In genomic region chr5:108131849-108132440, GRCm38 (mm10) we compare ENCODE assay signal across 8 mouse cellular contexts. TPM values are rescaled to one million over a fixed set of nuclear protein-coding genes. Genes with fewer than 3 reads are reported as not detected.
DNase-seq lines count a peak whose midpoint lies in the region; ATAC-seq and TF ChIP-seq lines count a peak whose summit lies in the region.

No protein-coding gene starts in this region.

- no peaks in the 10 kb centered on the region for H3K27me3 ChIP-seq in forebrain, embryonic 15.5 days
- H3K27me3 ChIP-seq in hindbrain, embryonic 16.5 days (replicated peaks; ENCODE audit: control insufficient read depth, insufficient read depth, low read length), result no peaks in the 10 kb centered on the region
- H3K27me3 ChIP-seq in neural tube, embryonic 14.5 days (ENCODE audit: control insufficient read depth, insufficient read depth, low read length), result no peaks in the 10 kb centered on the region

- H3K9ac ChIP-seq in forebrain, embryonic 15.5 days (replicated peaks), result peak overlapping the region; percentile 59
- peak overlapping the region; percentile 74 for H3K9ac ChIP-seq in hindbrain, embryonic 16.5 days (ENCODE audit: low read depth, low read length)
- peak overlapping the region; percentile 70 for H3K9ac ChIP-seq in neural tube, embryonic 14.5 days (replicated peaks; ENCODE audit: low read depth, low read length)

- WGBS in forebrain, embryonic 15.5 days, result under 1% methylated on average over 32 of the region's 32 CpGs
- WGBS in hindbrain, embryonic 16.5 days, result under 1% methylated on average over 32 of the region's 32 CpGs
- WGBS in lung, adult 2 months, result under 1% methylated on average over 32 of the region's 32 CpGs
- under 1% methylated on average over 32 of the region's 32 CpGs for WGBS in neural tube, embryonic 14.5 days

- no peak for TF ChIP-seq POLR2A in lung, adult 2 months (IDR thresholded peaks at IDR 0.05; ENCODE audit: borderline replicate concordance, extremely low read depth, low read depth, low read length)

- no peaks in the 10 kb centered on the region for H3K9me3 ChIP-seq in forebrain, embryonic 15.5 days
- H3K9me3 ChIP-seq in hindbrain, embryonic 16.5 days (ENCODE audit: control insufficient read depth, low read length), result no peaks in the 10 kb centered on the region
- no peaks in the 10 kb centered on the region for H3K9me3 ChIP-seq in neural tube, embryonic 14.5 days (ENCODE audit: control insufficient read depth, low read length)

- intact Hi-C loops in left cerebral cortex, adult 2 months (cut with DNase I), result loop anchor here (1.0 to 10.0 kb wide), 4 partner anchors 67 to 533 kb away; partner anchors contain the start of genes Dgkq, Dr1, Idua and Mtf2
- intact Hi-C loops in left cerebral cortex, postnatal 4 days (cut with DNase I), result no loop called here

- H3K4me1 ChIP-seq in forebrain, embryonic 15.5 days, result peaks cover 20% of the 10 kb centered on the region
- H3K4me1 ChIP-seq in hindbrain, embryonic 16.5 days (ENCODE audit: control insufficient read depth, insufficient read depth, low read depth, low read length), result peaks cover 11% of the 10 kb centered on the region
- peaks cover 7% of the 10 kb centered on the region for H3K4me1 ChIP-seq in lung, adult 2 months (ENCODE audit: control insufficient read depth, insufficient read depth, low read length)
- peaks cover 14% of the 10 kb centered on the region; the same call in 1 of the 2 replicates for H3K4me1 ChIP-seq in neural tube, embryonic 14.5 days (ENCODE audit: control insufficient read depth, insufficient read depth, low read length)

- H3K36me3 ChIP-seq in forebrain, embryonic 15.5 days, result peaks cover 8% of the 10 kb centered on the region
- peaks cover 2% of the 10 kb centered on the region; the same call in 1 of the 2 replicates for H3K36me3 ChIP-seq in hindbrain, embryonic 16.5 days (ENCODE audit: control insufficient read depth, insufficient read depth, low read length)
- H3K36me3 ChIP-seq in neural tube, embryonic 14.5 days (ENCODE audit: control insufficient read depth, insufficient read depth, low read length), result peaks cover 4% of the 10 kb centered on the region; the same call in 1 of the 2 replicates

- DNase-seq in left cerebral cortex, adult 2 months (ENCODE audit: extremely low spot score in 1 of 2, low spot score in 2 of 2), result no peak
- DNase-seq in left cerebral cortex, postnatal 4 days, result no peak
- peak; percentile 48 for DNase-seq in adrenal gland, postnatal 25 days
- DNase-seq in lung, adult 2 months, result no peak
- DNase-seq in spleen, postnatal 14 days (ENCODE audit: low spot score in 2 of 2), result no peak

- H3K4me2 ChIP-seq in forebrain, embryonic 15.5 days (replicated peaks), result peak overlapping the region; percentile 50
- peak overlapping the region; percentile 85 for H3K4me2 ChIP-seq in hindbrain, embryonic 16.5 days (ENCODE audit: low read length)
- H3K4me2 ChIP-seq in neural tube, embryonic 14.5 days (ENCODE audit: low read depth, low read length), result peak overlapping the region; percentile 72

- TF ChIP-seq CTCF in left cerebral cortex, adult 2 months (IDR thresholded peaks at IDR 0.05), result no peak
- no peak for TF ChIP-seq CTCF in lung, adult 2 months (IDR thresholded peaks at IDR 0.05; ENCODE audit: insufficient read depth, low read length)

- peak overlapping the region; percentile 85 for H3K4me3 ChIP-seq in left cerebral cortex, adult 2 months
- peak overlapping the region; percentile 53 for H3K4me3 ChIP-seq in forebrain, embryonic 15.5 days
- H3K4me3 ChIP-seq in hindbrain, embryonic 16.5 days (ENCODE audit: low read length), result peak overlapping the region; percentile 71
- peak overlapping the region; percentile 91 for H3K4me3 ChIP-seq in lung, adult 2 months (replicated peaks; ENCODE audit: extremely low read depth, low read depth, low read length)
- H3K4me3 ChIP-seq in neural tube, embryonic 14.5 days (ENCODE audit: low read depth, low read length), result peak overlapping the region; percentile 91

- peak; percentile 56; the same call in 1 of the 2 replicates for ATAC-seq in forebrain, embryonic 15.5 days (replicated peaks)
- peak; percentile 7 for ATAC-seq in hindbrain, embryonic 16.5 days
- ATAC-seq in neural tube, embryonic 14.5 days (ENCODE audit: low read depth), result no peak; the same call in 1 of the 2 replicates

- peak overlapping the region; percentile 78 for H3K27ac ChIP-seq in left cerebral cortex, adult 2 months
- H3K27ac ChIP-seq in forebrain, embryonic 15.5 days (replicated peaks), result peak overlapping the region; percentile 83
- H3K27ac ChIP-seq in hindbrain, embryonic 16.5 days (ENCODE audit: low read depth, low read length), result peak overlapping the region; percentile 84
- peak overlapping the region; percentile 79 for H3K27ac ChIP-seq in neural tube, embryonic 14.5 days (ENCODE audit: low read depth, low read length)

RNA-seq across cellular contexts. Expression of gene Tmed5, which starts 0.5 kb away (rescaled TPM):
- total RNA-seq in left cerebral cortex, adult 2 months (2021), result 10 to 100 TPM; 25.6 TPM
- 10 to 100 TPM; 15.9 to 18.3 TPM for total RNA-seq in left cerebral cortex, postnatal 4 days (2021)
- total RNA-seq in adrenal gland, postnatal 25 days (2021), result 38.6 and 40.8 TPM in 2 replicates
- 18.3 and 27.0 TPM in 2 replicates for polyA plus RNA-seq in forebrain, embryonic 15.5 days (2015; fragmentation: Nextera tagmentation; extraction: Ambion mirVana)
- 25.1 and 30.3 TPM in 2 replicates for polyA plus RNA-seq in hindbrain, embryonic 16.5 days (2015; fragmentation: Nextera tagmentation; extraction: Ambion mirVana)
- polyA plus RNA-seq in lung, adult 2 months (2012; rRNA removed), result 87.2 and 108 TPM in 2 replicates
- 24.4 and 25.5 TPM in 2 replicates for polyA plus RNA-seq in neural tube, embryonic 14.5 days (2014; fragmentation: Nextera tagmentation; extraction: Ambion mirVana)

RNA-seq across cellular contexts. Expression of gene Ccdc18, which starts 0.7 kb away (rescaled TPM):
- 1 to 10 TPM in 1 of 2 experiments, under 1 TPM in 1; 0.91 to 1.2 TPM for total RNA-seq in left cerebral cortex, adult 2 months (2021)
- total RNA-seq in left cerebral cortex, postnatal 4 days (2021), result 1 to 10 TPM; 2.3 to 2.9 TPM
- 1.2 and 2.1 TPM in 2 replicates for total RNA-seq in adrenal gland, postnatal 25 days (2021)
- polyA plus RNA-seq in forebrain, embryonic 15.5 days (2015; fragmentation: Nextera tagmentation; extraction: Ambion mirVana), result 4.9 and 5.2 TPM in 2 replicates
- polyA plus RNA-seq in hindbrain, embryonic 16.5 days (2015; fragmentation: Nextera tagmentation; extraction: Ambion mirVana), result 2.7 and 3.1 TPM in 2 replicates
- polyA plus RNA-seq in lung, adult 2 months (2012; rRNA removed), result 0.02 TPM in 1 of 2 replicates, not detected in the other
- 2.0 and 2.2 TPM in 2 replicates for polyA plus RNA-seq in neural tube, embryonic 14.5 days (2014; fragmentation: Nextera tagmentation; extraction: Ambion mirVana)
